21 mouse cellular contexts compared by ENCODE assay signal in the genomic region with DNA sequence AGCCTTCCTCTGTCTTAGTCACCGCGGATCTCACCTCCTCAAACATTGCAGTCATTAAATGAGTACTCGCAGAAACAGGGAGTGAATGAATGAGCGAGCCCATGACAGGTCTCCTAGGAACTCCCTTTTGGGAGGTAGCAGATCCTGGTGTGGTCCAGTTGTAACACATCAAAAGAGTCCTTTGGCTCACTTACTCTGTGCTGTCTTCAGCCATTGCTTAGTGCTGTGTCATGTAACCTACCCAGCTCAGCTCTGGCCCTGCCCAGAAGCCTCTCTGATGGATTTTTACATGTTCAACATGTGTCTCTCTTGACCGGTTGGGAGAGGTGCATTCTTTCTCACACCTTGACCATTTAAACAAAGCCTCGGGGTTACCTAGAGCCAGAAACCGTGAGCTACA. TPM values are rescaled to one million over a fixed set of nuclear protein-coding genes. Genes with fewer than 3 reads are reported as not detected.
DNase-seq lines count a peak whose midpoint lies in the region; ATAC-seq and TF ChIP-seq lines count a peak whose summit lies in the region.
"Had no signal": no experiment of that assay in that cellular context is flagged by ENCODE, and none has a peak within 500 bp of the region (broad histone marks: within the 10 kb centered on the region; RNA-seq: fewer than 3 reads in every experiment).

No protein-coding gene starts in this region.

- no peak overlapping the region for H3K4me2 ChIP-seq in kidney, embryonic 16.5 days (replicated peaks; ENCODE audit: low read depth, low read length)
- H3K4me2 ChIP-seq: embryonic facial prominence, embryonic 13.5 days; embryonic facial prominence, embryonic 15.5 days; forebrain, embryonic 12.5 days had no signal

- WGBS in kidney, embryonic 16.5 days, result 51% methylated on average over 7 of the region's 7 CpGs
- WGBS in kidney, adult 2 months, result 75% methylated on average over 7 of the region's 7 CpGs

- no peak for TF ChIP-seq POLR2A in kidney, adult 2 months (IDR thresholded peaks at IDR 0.05; ENCODE audit: low read depth, low read length)

- TF ChIP-seq CTCF in kidney, adult 2 months (conservative IDR thresholded peaks at IDR 0.05; ENCODE audit: insufficient read depth, insufficient read length, low read depth, low read length), result no peak

- H3K4me3 ChIP-seq in kidney, embryonic 16.5 days (ENCODE audit: low read length), result no peak overlapping the region
- H3K4me3 ChIP-seq in kidney, adult 2 months (ENCODE audit: insufficient read depth, low read depth, low read length), result no peak overlapping the region
- H3K4me3 ChIP-seq: embryonic facial prominence, embryonic 13.5 days; embryonic facial prominence, embryonic 15.5 days; erythroblast, embryonic 14.5 days; forebrain, embryonic 10.5 days; forebrain, embryonic 12.5 days had no signal

- no peaks in the 10 kb centered on the region for H3K4me1 ChIP-seq in kidney, embryonic 16.5 days (ENCODE audit: insufficient read depth, low read length)
- no peaks in the 10 kb centered on the region for H3K4me1 ChIP-seq in kidney, adult 2 months (ENCODE audit: control insufficient read depth, insufficient read depth, low read length)
- H3K4me1 ChIP-seq: embryonic facial prominence, embryonic 13.5 days; embryonic facial prominence, embryonic 15.5 days; forebrain, embryonic 10.5 days; forebrain, embryonic 12.5 days had no signal

- no peaks in the 10 kb centered on the region for H3K36me3 ChIP-seq in kidney, embryonic 16.5 days (ENCODE audit: insufficient read depth, low read length)
- no peaks in the 10 kb centered on the region for H3K36me3 ChIP-seq in kidney, adult 2 months (ENCODE audit: control insufficient read depth, insufficient read depth, low read length)
- H3K36me3 ChIP-seq: embryonic facial prominence, embryonic 13.5 days; embryonic facial prominence, embryonic 15.5 days; forebrain, embryonic 10.5 days; forebrain, embryonic 12.5 days had no signal

- no peak overlapping the region for H3K9ac ChIP-seq in kidney, embryonic 16.5 days (replicated peaks; ENCODE audit: low read length)
- H3K9ac ChIP-seq: embryonic facial prominence, embryonic 13.5 days; embryonic facial prominence, embryonic 15.5 days; forebrain, embryonic 12.5 days had no signal

- H3K9me3 ChIP-seq in kidney, embryonic 16.5 days (ENCODE audit: low read length), result no peaks in the 10 kb centered on the region
- H3K9me3 ChIP-seq: embryonic facial prominence, embryonic 13.5 days; embryonic facial prominence, embryonic 15.5 days; forebrain, embryonic 10.5 days; forebrain, embryonic 12.5 days had no signal

- intact Hi-C loops in heart, postnatal 14 days (cut with DNase I), result no loop called here

- H3K27me3 ChIP-seq in kidney, embryonic 16.5 days (ENCODE audit: insufficient read depth, low read length), result no peaks in the 10 kb centered on the region
- H3K27me3 ChIP-seq in kidney, adult 2 months (replicated peaks; ENCODE audit: control insufficient read depth, insufficient read depth, low read length), result no peaks in the 10 kb centered on the region
- H3K27me3 ChIP-seq: embryonic facial prominence, embryonic 13.5 days; embryonic facial prominence, embryonic 15.5 days; forebrain, embryonic 12.5 days had no signal

- peak; percentile 52 for ATAC-seq in kidney, embryonic 16.5 days (ENCODE audit: low FRiP score, low TSS enrichment)
- ATAC-seq: forebrain, embryonic 14.5 days; forebrain, embryonic 16.5 days had no signal

- DNase-seq in heart, adult 11 months, result peak; percentile 72
- DNase-seq in heart, postnatal 14 days, result no peak
- no peak for DNase-seq in kidney, adult 2 months
- DNase-seq: adrenal gland, adult 2 months; adrenal gland, postnatal 10 days; adrenal gland, postnatal 25 days; cerebellum, adult 11 months; cerebellum, adult 18-20 months; cerebellum, adult 8-10 months; cerebellum, adult 9-11 months; cerebellum, postnatal 14 days; cerebellum, postnatal 36 days; embryo, embryonic 11 days had no signal

- H3K27ac ChIP-seq in kidney, embryonic 16.5 days (ENCODE audit: low read length), result no peak overlapping the region
- H3K27ac ChIP-seq in kidney, adult 2 months (ENCODE audit: insufficient read depth, low read depth, low read length), result no peak overlapping the region
- H3K27ac ChIP-seq: embryonic facial prominence, embryonic 13.5 days; embryonic facial prominence, embryonic 15.5 days; forebrain, embryonic 10.5 days; forebrain, embryonic 12.5 days had no signal

RNA-seq across cellular contexts. Expression of gene Otulinl, which starts 9.8 kb away (rescaled TPM):
- total RNA-seq in heart, postnatal 14 days (2021), result 1 to 10 TPM; 2.0 to 2.7 TPM
- polyA plus RNA-seq in kidney, embryonic 16.5 days (2015; fragmentation: Nextera tagmentation; extraction: Ambion mirVana), result 29.1 and 31.9 TPM in 2 replicates
- polyA plus RNA-seq in kidney, adult 2 months (2012; rRNA removed), result 2.4 and 5.1 TPM in 2 replicates
